Mouse (Mus musculus) right cerebral cortex, postnatal 10 days (tissue): Measurements from ENCODE around the gene Olfr1329.
"Not testable (repeated sequence)": the region's sequence is repeated elsewhere in the genome, so short reads cannot be mapped to it uniquely, and the experiment has no call there.

ENCODE experiments used
- DNase-seq, 2 experiments: peaks; one replicate each; pipeline ENCODE4 v3.0.0; 2021; ENCODE audit warnings: low spot score in 2 of 2

Olfr1329 gene

GRCm38 (mm10) chr4:118917365-118917764 lies at the start of gene Olfr1329:
Olfr1329 (minus strand) TSS chr4:118917465.
- DNase-seq, result not testable (repeated sequence)

- DNase-seq, result peak; percentile 56 to 57
These were observed 43.9 kb upstream of the Olfr1329 start, which contains the start of gene Lao1 for GRCm38 (mm10) chr4:118961141-118961628. Lao1 (plus strand) TSS chr4:118961578.

GRCm38 (mm10) chr4:118958812-118959211 lies 41.5 kb upstream of the Olfr1329 start:
- no peak for DNase-seq

GRCm38 (mm10) chr4:118938512-118938911 lies 21.2 kb upstream of the Olfr1329 start, which contains the start of gene Olfr1328:
Olfr1328 (minus strand) TSS chr4:118938612.
- no peak for DNase-seq

- not testable (repeated sequence) for DNase-seq
These were observed 14.1 kb upstream of the Olfr1329 start for GRCm38 (mm10) chr4:118931326-118931725.

GRCm38 (mm10) chr4:118901981-118902380 lies 15.3 kb downstream of the Olfr1329 start:
- peak in 1 of 2 experiments; percentile 27 for DNase-seq

- DNase-seq, result no peak
These were observed 29.0 kb downstream of the Olfr1329 start, which contains the start of gene Olfr1330 for GRCm38 (mm10) chr4:118888297-118888696. Olfr1330 (plus strand) TSS chr4:118888597.

- DNase-seq, result no peak
These were observed 49.7 kb downstream of the Olfr1329 start for GRCm38 (mm10) chr4:118867566-118867965.
